Mouse (Mus musculus) stomach, postnatal 0 days (tissue): Measurements from ENCODE around the gene Anp32a. TPM values are rescaled to one million over a fixed set of nuclear protein-coding genes. Genes with fewer than 3 reads are reported as not detected.
A peak's percentile ranks its signal among the peaks of the same experiment; 100 is the strongest.

ENCODE experiments used
- ATAC-seq: fragments of 200-750 bp; cut with Nextera tagmentation; 2 replicates; pipeline ENCODE4 v1.8.0; 2017; ENCODE audit not compliant: low FRiP score, low TSS enrichment
- DNase-seq: peaks from one replicate; pipeline ENCODE4 v3.0.0-alpha.2; 2016; ENCODE audit warnings: low spot score
- H3K27ac ChIP-seq: fragments of 300-500 bp; sonication (generic); replicated peaks from 2 replicates; pipeline ENCODE4 v1.5.1; 2014; ENCODE audit warnings: mild to moderate bottlenecking, control low read depth
- H3K27me3 ChIP-seq: fragments of 300-500 bp; sonication (generic); 2 replicates; pipeline ENCODE4 v1.6.1; 2014; ENCODE audit warnings: low read length; ENCODE audit not compliant: control insufficient read depth, insufficient read depth
- H3K36me3 ChIP-seq: fragments of 300-500 bp; sonication (generic); 2 replicates; pipeline ENCODE4 v1.6.1; 2014; ENCODE audit warnings: low read length, mixed read lengths; ENCODE audit not compliant: control insufficient read depth, insufficient read depth
- H3K4me1 ChIP-seq: fragments of 300-500 bp; sonication (generic); replicated peaks from 2 replicates; pipeline ENCODE4 v1.6.1; 2014; ENCODE audit warnings: antibody characterized with exemption; ENCODE audit not compliant: control insufficient read depth, insufficient read depth
- H3K4me2 ChIP-seq: fragments of 300-500 bp; sonication (generic); replicated peaks from 2 replicates; pipeline ENCODE4 v1.6.1; 2014; ENCODE audit warnings: low read depth, mild to moderate bottlenecking, control low read depth, moderate library complexity
- H3K4me3 ChIP-seq: fragments of 300-500 bp; sonication (generic); 2 replicates; pipeline ENCODE4 v1.5.1; 2014; ENCODE audit warnings: low read depth, low read length, control low read depth
- H3K9ac ChIP-seq: fragments of 300-500 bp; sonication (generic); 2 replicates; pipeline ENCODE4 v1.6.1; 2014; ENCODE audit warnings: mild to moderate bottlenecking, low read length, control low read depth, mixed read lengths
- H3K9me3 ChIP-seq: fragments of 300-500 bp; sonication (generic); 2 replicates; pipeline ENCODE4 v1.6.1; 2016; ENCODE audit warnings: low read length; ENCODE audit not compliant: control insufficient read depth
- CTCF ChIP-seq: IDR thresholded peaks from 2 replicates; pipeline ENCODE4 v1.5.1; 2016; ENCODE audit warnings: antibody characterized with exemption, low read depth, mild to moderate bottlenecking, moderate library complexity
- EP300 ChIP-seq: optimal IDR thresholded peaks from 2 replicates; pipeline ENCODE3; 2016; ENCODE audit warnings: antibody characterized with exemption
- WGBS: fragments of 180-500 bp; shearing (Covaris S2); extraction: QIAGEN DNeasy Blood & Tissue Kit; methylation state at CpG from one replicate; pipeline ENCODE4 v1.1.7; 2014; 5-methylcytosine and 5-hydroxymethylcytosine counted together
- polyA plus RNA-seq: library from polyadenylated mRNA; unstranded; fragments of >200 nt; fragmentation: Nextera tagmentation; extraction: Ambion mirVana; gene quantifications from 2 replicates; pipeline ENCODE4 v1.2.1, GENCODE M21; 2015

Anp32a gene
- polyA plus RNA-seq, 1 experiment from 2014 or later: 89.9 TPM

DNA sequence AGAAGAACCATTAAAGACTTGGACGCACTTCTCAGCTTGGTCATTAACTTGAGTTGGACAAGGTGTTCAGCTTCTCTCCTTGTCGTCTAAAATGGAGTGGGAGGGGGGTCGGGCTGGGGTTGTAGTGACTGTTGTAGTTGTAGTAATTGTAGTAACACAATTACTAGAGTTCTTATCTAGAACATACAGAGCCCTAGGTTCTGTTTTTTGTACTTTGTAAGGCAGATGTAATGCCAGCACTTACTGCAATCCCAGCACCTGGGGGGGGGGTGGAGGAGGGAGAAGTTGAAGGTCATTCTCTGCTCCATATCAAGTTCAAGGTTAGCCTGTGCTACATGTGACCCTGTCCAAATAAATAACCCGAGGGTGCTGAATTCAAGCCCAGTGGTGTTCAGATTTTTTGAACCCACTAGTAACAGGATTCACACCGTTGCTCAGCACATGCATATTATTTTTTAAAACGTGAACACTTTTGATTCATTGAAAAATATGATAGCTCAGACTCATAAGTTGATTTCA is 7.4 kb downstream of the Anp32a start:
- H3K9ac ChIP-seq: no peak overlapping the region
- no peak overlapping the region for H3K4me3 ChIP-seq
- H3K27me3 ChIP-seq: no peaks in the 10 kb centered on the region
- H3K4me2 ChIP-seq: no peak overlapping the region
- ATAC-seq: no peak
- no peak for DNase-seq
- WGBS: 55% methylated on average over 6 of the region's 6 CpGs
- TF ChIP-seq EP300 (no peak), CTCF (no peak)
- H3K9me3 ChIP-seq: no peaks in the 10 kb centered on the region
- peaks cover 12% of the 10 kb centered on the region; the same call in 1 of the 2 replicates for H3K4me1 ChIP-seq
- no peaks in the 10 kb centered on the region for H3K36me3 ChIP-seq
- H3K27ac ChIP-seq: no peak overlapping the region

DNA sequence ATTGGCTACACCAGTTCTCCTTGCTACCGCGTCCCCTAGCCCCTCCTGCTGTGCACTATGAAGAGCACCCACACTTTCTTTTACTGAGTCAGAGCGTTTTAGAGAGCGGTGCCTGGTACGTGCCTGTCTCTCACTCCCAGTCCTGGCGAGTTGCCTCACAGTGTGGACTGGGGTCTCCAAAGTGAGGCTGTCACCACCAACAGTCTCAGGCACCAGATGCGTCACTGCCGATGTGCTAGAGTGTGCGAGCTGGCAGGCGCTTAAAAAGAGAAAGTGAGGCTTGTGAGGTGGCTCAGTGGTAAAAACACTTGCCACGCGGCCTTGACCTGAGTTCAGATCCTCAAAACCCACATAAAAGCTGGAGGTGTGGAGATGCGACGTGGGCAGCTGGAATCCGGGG is 8.2 kb downstream of the Anp32a start:
- H3K4me1 ChIP-seq: peaks cover 12% of the 10 kb centered on the region; the same call in 1 of the 2 replicates
- TF ChIP-seq CTCF (no peak), EP300 (no peak)
- no peak overlapping the region for H3K4me3 ChIP-seq
- DNase-seq: no peak
- H3K27ac ChIP-seq: no peak overlapping the region
- 69% methylated on average over 15 of the region's 15 CpGs for WGBS
- ATAC-seq: no peak
- no peak overlapping the region for H3K9ac ChIP-seq
- H3K9me3 ChIP-seq: no peaks in the 10 kb centered on the region
- H3K36me3 ChIP-seq: no peaks in the 10 kb centered on the region
- no peaks in the 10 kb centered on the region for H3K27me3 ChIP-seq
- no peak overlapping the region for H3K4me2 ChIP-seq

- no peaks in the 10 kb centered on the region for H3K9me3 ChIP-seq
- no peaks in the 10 kb centered on the region for H3K36me3 ChIP-seq
- peaks cover 12% of the 10 kb centered on the region; the same call in 1 of the 2 replicates for H3K4me1 ChIP-seq
- H3K9ac ChIP-seq: no peak overlapping the region
- no peak for TF ChIP-seq CTCF
- no peak for TF ChIP-seq EP300
- no peak for ATAC-seq
- no peak overlapping the region for H3K27ac ChIP-seq
- H3K4me2 ChIP-seq: no peak overlapping the region
- no peak overlapping the region for H3K4me3 ChIP-seq
- WGBS: 49% methylated on average over 2 of the region's 2 CpGs
- H3K27me3 ChIP-seq: no peaks in the 10 kb centered on the region
- no peak for DNase-seq
Measured at GRCm38 (mm10) chr9:62350721-62351120, 9.6 kb downstream of the Anp32a start.

DNA sequence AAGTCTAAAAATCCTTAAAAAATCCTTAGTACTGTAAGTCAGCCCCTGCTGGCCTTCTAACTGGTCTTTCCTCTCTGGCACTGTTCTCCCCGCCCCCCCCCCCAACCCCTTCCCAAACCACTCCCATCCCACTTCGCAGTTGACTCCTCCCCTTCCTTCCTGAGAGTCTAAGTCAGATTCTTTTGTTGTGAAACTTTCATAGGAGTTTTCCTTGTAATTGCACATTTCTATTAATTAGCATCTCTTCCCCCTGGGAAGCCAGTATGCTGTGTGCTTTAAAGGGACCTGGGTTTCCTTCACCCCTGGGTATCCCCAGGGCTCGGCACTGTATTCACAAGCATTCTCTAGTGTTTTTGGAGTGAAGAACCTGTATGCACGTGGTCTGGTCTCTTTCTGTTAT is 10.1 kb downstream of the Anp32a start:
- H3K4me3 ChIP-seq: no peak overlapping the region
- H3K9ac ChIP-seq: no peak overlapping the region
- no peak for ATAC-seq
- no peaks in the 10 kb centered on the region for H3K9me3 ChIP-seq
- TF ChIP-seq CTCF (no peak), EP300 (no peak)
- 35% methylated on average over 4 of the region's 4 CpGs for whole genome bisulfite sequencing
- H3K4me2 ChIP-seq: no peak overlapping the region
- no peak overlapping the region for H3K27ac ChIP-seq
- H3K27me3 ChIP-seq: no peaks in the 10 kb centered on the region
- no peak for DNase-seq
- no peaks in the 10 kb centered on the region for H3K36me3 ChIP-seq
- peaks cover 12% of the 10 kb centered on the region; the same call in 1 of the 2 replicates for H3K4me1 ChIP-seq

GRCm38 (mm10) chr9:62353784-62354183 is 12.7 kb downstream of the Anp32a start:
- peaks cover 10% of the 10 kb centered on the region; the same call in 1 of the 2 replicates for H3K4me1 ChIP-seq
- DNase-seq: no peak
- H3K9me3 ChIP-seq: no peaks in the 10 kb centered on the region
- no peaks in the 10 kb centered on the region for H3K36me3 ChIP-seq
- H3K4me2 ChIP-seq: no peak overlapping the region
- ATAC-seq: peak; percentile 68
- TF ChIP-seq CTCF: no peak
- TF ChIP-seq EP300: no peak
- H3K27me3 ChIP-seq: no peaks in the 10 kb centered on the region
- H3K9ac ChIP-seq: no peak overlapping the region
- no peak overlapping the region for H3K4me3 ChIP-seq
- no peak overlapping the region for H3K27ac ChIP-seq
- 57% methylated on average over 7 of the region's 7 CpGs for WGBS

- 55% methylated on average over 16 of the region's 16 CpGs for WGBS
- Histone ChIP-seq H3K4me3 (no peak overlapping the region), H3K9ac (no peak overlapping the region), H3K36me3 (no peaks in the 10 kb centered on the region), H3K27me3 (no peaks in the 10 kb centered on the region), H3K4me2 (no peak overlapping the region), H3K27ac (no peak overlapping the region), H3K4me1 (peaks cover 6% of the 10 kb centered on the region; the same call in 1 of the 2 replicates), H3K9me3 (no peaks in the 10 kb centered on the region)
- ATAC-seq (no peak), DNase-seq (no peak)
- TF ChIP-seq EP300 (no peak), CTCF (no peak)
Measured at GRCm38 (mm10) chr9:62354838-62355719, 14.0 kb downstream of the Anp32a start.
